Mouse (Mus musculus) liver, adult (tissue): Measurements from ENCODE around the gene Uba3.

ENCODE experiments used
- GATA4 ChIP-seq: IDR thresholded peaks from 2 replicates; pipeline ENCODE4 v1.6.1; 2014; ENCODE audit warnings: mild to moderate bottlenecking, low read length; ENCODE audit not compliant: insufficient replicate concordance

Gene Uba3

DNA sequence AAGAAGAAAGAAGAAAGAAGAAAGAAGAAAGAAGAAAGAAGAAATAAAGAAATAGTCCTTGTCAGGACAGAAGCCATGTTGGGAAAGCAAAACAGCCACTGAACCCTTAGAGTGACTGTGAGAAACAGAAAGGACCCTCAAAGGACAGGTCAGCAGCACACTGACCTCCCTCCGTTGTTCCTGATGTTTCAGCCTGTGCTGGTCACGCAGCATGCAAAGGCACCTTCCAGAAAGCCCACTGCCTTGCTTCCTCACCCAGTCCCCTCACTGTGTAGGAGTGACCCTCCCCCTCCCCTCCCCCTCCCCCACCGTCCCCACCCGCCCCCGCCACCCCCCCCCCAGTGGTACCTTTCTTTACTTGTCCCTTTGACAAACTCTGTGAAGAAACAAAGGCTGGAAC, 15.2 kb upstream of the Uba3 start:
- TF ChIP-seq GATA4 = no peak

DNA sequence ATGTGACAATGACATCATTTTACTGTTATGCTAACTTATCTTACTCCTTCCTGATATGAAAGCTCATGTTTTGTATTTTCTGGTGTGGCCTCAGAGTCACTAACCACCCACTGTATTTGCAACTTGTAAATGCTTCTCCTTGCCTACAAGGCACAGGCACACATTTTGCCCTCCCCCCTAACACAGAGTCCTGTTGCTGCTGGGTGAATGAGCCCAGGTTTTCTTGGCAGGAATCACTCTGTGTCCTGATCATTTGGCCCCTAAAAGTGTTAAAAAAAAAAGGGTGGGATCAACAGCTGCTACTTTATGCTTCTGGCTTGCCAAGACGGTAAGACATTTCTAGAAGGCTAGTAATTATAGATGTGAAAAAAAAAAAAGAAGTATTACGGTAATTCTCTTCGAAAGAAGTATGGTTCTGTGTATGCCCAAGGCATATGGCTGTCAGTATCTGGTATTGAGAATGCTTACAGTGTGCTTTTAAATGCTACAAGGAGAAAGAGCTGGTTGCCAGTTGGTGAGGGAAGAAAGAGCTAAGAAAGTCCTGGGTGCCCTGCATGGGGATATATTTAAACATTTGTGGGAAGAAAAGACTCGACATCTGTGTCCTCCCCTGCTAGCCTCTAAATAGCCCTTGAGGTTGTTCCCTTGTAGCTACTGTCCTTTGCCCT, 10.8 kb upstream of the Uba3 start:
- TF ChIP-seq GATA4 = no peak

DNA sequence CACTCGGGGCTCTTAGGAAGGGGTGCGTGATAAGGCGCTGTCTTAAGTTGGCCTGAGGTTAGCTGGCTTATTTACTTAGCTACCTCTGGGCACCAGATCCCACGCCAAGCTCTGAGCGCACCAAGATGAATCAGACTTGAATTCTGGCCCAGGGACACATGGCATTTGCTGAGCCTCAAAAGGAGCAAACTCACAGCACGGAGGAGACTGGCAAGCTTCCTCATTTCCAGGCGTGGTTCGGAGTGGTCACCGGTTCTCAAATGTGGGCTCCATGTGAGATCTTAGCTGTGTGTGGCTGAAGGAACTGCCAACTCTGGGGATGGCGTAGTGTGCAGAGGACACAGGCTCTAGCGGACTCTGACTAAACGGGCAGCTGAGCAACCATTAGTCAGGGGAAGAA, 6.5 kb upstream of the Uba3 start:
- TF ChIP-seq GATA4 = no peak

DNA sequence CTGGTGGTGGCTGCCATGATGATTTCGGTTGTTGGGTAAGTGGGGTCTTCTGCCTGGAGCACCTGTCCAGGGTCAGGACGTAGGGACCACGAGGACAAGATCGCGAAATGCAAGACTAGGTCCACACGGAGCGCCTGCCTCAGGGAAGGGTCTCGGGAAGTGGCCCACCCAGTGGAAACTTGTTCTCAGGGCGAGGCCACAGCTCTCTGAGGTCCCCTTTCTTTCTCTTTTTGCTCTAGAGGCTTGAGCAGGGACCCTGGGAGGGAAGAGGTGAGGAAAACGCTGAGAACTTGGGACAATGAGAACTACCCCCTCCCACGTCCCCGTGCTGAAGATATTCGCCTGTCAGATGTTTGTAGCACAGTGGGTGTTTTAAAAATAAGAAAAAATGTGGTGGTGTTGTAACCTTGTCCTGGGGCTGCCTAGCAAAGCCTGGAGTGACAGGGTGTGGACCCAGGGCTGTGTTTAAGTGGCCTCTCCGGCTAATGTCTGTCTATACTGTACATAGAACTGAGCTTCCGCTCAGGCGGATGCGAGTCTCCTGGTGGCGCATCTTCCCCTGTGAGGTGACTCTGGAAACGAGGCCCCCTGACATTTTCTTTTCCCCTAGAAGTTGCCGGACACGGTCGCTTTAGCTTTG, 5.6 kb upstream of the Uba3 start:
- no peak for TF ChIP-seq GATA4

DNA sequence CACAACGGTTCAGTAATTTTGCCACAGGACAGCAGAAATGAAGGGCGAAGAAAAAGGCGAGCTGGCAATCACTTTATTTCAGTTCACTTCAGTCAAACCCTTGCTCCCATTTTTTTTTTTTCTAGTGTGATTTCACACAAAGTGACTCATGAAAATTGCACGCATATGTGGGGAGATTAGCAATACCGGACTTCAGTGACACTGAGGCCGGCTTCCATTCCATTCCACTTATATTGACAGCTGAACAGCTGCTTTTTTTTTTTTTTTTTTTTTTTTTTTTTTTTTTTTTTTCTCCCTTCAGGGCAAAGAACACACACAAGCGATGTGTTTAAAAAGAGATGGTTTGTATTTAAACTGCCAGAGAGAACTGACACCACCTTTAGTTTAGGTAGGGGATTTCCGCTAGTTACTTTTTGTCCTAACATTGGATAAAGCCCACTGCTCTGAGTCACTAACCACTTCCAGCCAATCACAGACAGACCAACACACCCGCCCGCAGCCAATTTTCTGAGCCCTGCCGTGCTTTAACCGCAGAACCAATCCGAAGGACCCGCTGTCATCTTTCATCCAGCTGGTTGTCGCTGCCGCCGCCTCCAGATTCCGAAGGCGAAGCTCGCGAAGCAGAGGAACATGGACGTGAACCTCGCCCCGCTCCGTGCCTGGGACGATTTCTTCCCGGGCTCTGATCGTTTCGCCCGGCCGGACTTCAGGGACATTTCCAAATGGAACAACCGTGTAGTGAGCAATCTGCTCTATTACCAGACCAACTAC, 4.9 kb upstream of the Uba3 start, which contains the start of gene Arl6ip5:
TSS of gene Arl6ip5 (plus strand) at position 499 of the 771 bp plus-strand sequence.
- TF ChIP-seq GATA4 = peak; percentile 12; the same call in 1 of the 2 replicates

DNA sequence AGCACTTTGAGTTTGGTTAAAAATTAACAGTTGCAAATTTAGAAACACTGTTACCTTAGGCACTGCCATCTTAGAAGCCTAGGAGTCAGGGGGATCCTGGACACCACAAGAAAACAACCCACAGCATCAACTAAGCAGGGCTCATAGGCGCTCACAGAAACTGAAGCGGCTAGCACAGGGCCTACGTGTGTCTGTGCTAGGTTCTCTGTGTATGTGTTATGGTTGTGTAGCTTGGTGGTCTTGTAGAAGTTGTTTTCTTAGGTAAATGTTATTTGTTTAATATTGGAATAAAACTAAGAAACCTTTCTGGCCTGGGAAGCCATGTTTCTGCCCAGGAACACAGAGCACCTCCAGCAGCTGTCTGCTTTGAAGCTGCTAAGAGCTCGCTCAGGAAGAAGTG, 4.3 kb upstream of the Uba3 start:
- no peak for TF ChIP-seq GATA4

DNA sequence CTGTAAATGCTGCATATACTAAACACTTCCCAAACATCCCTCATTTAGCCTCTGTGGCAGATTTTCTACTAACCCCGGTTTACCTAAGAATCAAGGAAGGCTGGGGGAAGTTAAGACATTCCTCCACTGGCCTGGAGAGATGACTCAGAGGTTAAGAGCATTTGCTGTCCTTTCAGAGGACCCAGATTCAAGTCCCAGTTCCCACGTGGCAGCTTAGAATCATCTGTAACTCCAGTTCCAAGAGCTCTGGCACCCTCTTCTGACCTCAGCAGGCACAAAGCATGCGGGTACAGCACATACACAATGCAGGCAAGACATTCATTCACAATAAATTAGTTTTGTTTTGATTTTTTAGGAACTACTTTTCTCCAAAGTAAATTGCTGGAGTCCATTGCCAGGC, 3.8 kb upstream of the Uba3 start:
- no peak for TF ChIP-seq GATA4

DNA sequence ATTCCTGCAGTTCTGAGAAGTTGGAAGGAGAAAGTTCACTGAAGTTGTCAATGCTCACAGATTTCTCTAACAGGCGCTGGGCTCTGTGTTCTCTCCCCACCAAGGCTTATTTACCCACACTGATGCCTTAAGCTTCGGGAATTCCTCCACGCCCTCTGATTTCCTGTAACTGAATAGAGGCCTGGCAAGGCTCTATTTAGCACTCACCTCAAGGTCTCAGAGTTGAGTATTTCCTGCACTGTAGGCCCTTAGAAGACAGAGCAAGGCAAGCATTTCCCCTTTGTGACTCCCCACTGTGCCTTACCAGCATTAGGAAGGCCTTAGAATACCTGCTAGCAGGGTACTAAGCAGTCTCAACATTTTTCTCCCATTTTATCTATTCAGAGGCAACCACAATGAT, 3.0 kb upstream of the Uba3 start:
- no peak for TF ChIP-seq GATA4

DNA sequence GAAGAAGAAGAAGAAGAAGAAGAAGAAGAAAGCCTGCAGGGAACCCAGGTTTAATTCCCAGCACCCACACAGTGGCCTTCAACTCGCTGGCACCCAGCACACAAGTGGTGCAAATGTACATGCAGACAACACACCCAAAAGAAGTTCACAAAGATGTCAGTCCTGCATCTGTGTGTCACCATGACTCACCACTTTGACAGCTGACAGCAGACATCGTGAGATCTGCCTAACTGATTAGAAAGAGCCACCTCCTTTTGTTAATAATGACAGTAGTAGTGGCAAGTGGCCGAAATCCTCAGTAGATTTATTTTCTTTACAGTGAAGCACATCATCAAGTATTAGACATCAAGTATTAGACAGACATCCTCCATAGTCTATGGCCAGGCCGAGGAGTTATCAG, 1.6 kb upstream of the Uba3 start:
- TF ChIP-seq GATA4 = no peak

DNA sequence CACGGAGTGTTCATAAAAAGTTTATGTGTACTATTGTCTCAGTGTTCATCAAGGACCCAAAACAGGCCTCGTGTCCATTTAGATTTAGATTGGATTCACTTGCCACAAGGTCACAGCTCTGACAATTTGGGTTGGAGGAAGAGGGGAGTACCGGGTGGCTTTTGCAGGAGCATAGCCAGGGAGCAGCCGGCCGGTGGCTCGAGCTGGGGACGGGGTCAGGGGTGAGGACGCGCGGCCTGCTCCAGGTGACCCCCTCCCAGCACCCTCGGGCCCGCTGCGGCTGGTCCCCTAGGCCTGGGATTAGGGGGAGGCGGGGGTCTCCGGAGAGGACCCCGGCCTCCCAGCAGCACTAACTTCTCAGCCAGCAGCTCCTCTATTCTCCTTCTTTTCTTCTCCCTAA, 495 bp downstream of the Uba3 start:
- no peak for TF ChIP-seq GATA4

DNA sequence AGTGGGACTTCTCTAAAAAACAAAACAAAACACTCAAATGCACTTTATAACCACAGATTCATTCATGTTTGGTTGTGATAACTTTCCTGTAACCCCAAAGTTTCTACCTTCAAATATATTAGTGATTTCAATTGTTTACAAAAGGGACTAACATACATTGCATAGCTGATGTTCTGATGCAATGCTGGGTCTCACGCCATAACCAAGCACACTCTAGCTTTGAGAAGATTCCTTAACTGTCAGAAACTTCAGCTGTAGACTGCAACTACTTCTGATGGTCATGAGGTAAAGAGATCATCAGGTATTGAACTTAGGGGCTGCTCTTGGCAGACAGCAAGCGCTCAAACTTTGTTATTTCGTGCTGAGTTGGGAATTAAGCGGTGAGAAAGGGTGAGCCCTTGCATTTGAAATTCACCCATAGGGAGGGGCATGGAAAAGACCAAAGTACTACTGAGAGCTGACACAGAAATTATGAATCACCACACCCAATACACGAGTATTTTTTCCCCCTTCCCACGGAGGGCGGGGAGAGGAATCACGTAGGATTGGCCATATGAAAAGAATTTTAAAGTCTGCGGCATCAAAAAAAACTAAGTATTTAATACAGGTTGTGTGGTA, 1.1 kb downstream of the Uba3 start:
- no peak for TF ChIP-seq GATA4

DNA sequence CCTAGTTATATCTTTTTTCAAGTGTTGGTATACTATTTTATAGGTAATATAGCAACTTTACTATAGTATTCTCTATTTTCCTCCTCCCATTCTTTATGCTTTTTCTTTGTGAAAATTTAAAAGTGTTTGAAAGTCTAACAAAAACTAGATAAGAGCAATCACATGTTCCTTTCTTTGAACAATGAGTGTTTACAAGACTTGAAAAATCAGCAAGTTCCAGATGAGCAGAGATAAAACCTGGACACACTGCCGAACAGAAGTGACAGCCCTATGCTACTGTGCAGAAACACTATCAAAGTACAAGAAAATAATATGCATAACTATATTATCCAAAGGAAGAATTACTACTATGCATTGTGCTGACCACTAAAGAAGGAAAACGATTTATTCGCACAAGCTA, 3.0 kb downstream of the Uba3 start:
- no peak for TF ChIP-seq GATA4

DNA sequence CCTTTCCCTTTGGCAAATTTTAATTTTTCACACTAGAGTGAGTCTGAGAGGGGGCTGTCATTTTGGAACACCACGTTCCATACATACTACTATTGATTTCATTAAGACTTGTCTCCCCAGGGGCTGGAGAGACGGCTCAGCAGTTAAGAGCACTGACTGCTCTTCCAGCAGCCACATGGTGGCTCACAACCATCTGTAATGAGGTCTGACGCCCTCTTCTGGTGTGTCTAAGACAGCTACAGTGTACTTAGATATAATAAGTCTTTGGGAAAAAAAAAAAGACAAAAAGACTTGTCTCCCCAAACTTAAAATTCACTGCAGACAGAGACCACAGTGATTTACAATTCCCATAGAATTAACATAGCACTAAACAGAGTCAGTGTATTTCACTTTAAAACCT, 5.0 kb downstream of the Uba3 start:
- TF ChIP-seq GATA4 = no peak

DNA sequence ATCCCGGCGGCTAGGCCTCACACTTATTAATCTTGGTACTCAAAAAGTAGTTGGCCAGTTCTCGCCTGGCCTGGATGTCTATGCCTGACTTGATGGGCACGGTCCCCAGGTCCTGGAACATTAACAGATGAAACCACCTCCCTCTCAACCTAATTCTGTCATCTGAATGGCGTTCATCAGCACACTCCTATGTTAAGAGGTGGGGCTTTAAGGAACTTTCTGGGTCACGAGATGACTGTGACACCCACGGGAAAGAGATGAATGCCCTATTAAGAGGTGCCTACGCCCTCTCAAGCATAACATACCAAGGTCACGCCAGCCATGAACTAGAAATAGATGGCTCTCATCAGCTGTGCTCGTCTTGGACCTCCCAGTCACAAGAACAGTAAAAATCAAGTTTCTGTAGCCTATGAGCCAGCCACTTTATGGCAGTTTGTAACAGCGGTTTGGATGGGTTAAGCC, 26.0 kb downstream of the Uba3 start:
- no peak for TF ChIP-seq GATA4

DNA sequence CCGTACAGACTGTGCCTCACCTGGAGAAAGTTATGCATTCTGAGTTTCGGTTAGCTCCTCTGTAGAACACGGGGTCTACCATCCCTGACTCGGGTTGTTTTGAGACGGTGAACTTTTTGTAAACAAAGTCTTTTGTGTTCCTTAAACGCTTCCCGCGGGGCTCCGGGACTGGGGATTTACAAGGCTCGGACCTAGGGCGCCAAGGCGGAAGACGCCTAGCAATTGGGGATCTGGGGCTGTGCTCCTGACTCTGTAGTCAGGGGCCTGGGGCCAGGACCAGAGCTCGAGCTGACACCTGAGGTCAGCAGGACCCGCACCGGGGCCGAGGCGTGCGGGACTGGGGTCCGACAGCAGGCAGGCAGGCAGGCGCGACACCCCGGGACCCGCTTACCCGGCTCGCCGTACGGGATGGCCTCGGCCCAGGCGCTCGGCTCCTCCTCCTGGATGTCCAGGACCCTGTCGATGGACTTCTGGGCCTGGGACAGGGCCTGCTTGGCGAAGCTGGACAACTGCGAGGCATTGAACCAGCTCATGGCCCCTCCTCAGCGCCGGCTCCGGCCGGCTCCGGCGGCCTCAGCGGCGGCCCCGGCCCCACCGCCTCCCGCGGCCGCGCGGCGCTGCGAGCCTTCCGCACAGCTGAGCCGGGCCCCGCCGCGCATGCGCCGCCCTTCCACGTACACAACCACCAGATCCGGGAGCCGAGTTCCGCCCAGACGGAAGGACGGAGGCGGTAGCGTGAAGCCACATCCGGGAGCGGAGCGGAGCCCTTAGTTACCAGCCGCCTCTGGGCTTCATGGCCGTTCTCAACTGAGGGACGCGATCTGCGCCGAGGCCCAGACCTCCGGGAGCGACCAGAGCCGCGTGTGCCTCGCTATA, 26.7 kb downstream of the Uba3 start, which contains the start of gene Tmf1:
TSS of gene Tmf1 (minus strand) at position 632 of the 876 bp plus-strand sequence.
- no peak; the same call in 1 of the 2 replicates for TF ChIP-seq GATA4
